Mouse (Mus musculus) CD4-positive, CD25-positive, alpha-beta regulatory T cell, adult 2 months (primary cell): ENCODE data around the gene Gm3512.
"Not testable (repeated sequence)": the region's sequence is repeated elsewhere in the genome, so short reads cannot be mapped to it uniquely, and the experiment has no call there.

Experiments
- DNase-seq: peaks from one replicate; pipeline ENCODE4 v3.0.0-alpha.2; 2012; ENCODE audit warnings: low read depth, low spot score

The Gm3512 gene

DNA sequence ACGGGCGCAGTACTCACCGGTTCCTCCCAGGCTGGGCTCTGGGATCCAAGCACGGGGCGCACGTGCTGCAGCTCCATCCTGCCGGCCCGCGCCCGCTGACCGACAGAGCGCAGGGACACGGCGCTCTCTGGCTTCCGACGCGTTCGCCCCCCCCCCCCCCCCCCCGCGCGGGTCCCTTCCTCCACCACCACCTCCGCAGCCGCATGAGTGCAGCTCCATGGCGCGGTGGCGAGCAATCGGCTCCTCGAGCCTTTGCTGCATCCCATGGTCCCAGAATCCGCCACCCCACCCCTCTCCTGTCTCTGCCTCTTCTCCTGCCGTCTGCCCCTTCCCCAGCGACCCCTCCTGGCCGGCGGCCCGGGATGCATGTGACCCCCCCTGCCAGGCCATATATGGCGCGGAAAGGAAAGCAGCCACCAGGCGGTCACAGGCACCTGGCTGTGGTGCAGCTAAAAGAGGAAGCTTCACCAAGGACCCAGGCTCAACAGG lies at the start of gene Gm3512:
Gene Gm3512 (minus strand): TSS at position 51 of the 489 bp plus-strand sequence.
- DNase-seq = not testable (repeated sequence)

DNA sequence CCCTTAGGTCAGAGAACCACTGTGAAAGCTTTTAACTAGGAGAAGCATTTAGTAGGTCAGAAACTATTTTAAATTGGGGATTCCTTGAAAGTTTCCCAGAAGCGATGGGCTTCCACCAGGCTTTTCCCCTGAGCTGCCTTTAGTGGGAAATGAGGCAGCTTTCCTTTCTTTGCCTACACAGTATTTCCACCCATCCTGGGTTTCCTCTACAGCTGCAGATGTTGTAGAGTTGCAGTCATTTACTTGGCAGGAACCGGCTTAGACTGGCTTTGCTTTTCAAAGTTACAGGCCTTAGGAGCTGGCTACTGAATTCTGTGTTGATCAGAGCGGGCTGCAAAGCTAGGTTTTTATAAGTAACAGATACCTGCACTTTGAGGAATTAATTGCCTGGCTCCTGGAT lies 25.7 kb upstream of the Gm3512 start:
- not testable (repeated sequence) for DNase-seq

DNA sequence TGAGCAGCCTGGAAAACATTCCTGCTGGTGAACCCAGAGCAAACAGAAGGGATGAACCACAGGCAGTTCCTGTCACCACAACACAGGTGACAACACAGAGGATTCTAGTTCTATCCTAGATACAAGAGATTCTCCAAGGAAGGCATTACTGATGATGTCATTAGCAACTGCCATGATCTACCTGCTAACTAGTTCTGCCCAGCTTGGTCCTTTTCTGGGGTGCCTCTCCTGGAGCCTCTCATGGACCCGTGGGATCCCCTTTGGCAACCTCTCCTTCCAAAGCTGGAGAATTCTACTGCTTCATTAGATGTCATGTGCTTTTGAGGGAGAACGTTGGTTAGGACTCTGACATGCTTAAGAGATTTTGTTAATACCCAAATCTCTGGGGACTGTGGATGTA lies 20.1 kb upstream of the Gm3512 start, which contains the start of gene Gm16434:
Gene Gm16434 (minus strand): TSS at position 101 of the 400 bp plus-strand sequence.
- DNase-seq = not testable (repeated sequence)

DNA sequence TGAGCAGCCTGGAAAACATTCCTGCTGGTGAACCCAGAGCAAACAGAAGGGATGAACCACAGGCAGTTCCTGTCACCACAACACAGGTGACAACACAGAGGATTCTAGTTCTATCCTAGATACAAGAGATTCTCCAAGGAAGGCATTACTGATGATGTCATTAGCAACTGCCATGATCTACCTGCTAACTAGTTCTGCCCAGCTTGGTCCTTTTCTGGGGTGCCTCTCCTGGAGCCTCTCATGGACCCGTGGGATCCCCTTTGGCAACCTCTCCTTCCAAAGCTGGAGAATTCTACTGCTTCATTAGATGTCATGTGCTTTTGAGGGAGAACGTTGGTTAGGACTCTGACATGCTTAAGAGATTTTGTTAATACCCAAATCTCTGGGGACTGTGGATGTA lies 49.0 kb downstream of the Gm3512 start, which contains the start of gene Gm6676:
Gene Gm6676 (minus strand): TSS at position 101 of the 400 bp plus-strand sequence.
- DNase-seq = not testable (repeated sequence)

DNA sequence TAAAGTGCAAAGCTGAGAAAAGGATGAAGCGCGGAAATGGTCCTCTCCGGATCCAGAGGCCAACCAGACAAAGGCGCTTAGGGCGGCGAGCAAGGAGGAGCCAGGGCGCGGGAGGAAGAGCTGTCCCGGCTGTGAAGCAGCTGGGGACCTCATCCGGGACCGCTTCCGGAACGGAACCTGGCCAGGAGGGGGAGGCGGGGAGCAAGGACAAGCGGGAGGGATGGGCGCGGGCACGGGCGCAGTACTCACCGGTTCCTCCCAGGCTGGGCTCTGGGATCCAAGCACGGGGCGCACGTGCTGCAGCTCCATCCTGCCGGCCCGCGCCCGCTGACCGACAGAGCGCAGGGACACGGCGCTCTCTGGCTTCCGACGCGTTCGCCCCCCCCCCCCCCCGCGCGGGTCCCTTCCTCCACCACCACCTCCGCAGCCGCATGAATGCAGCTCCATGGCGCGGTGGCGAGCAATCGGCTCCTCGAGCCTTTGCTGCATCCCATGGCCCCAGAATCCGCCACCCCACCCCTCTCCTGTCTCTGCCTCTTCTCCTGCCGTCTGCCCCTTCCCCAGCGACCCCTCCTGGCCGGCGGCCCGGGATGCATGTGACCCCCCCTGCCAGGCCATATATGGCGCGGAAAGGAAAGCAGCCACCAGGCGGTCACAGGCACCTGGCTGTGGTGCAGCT lies 69.1 kb downstream of the Gm3512 start:
- DNase-seq = peak; percentile 51
